Mouse (Mus musculus) C2C12 (cell line): ENCODE data around the gene Trim29. TPM values are rescaled to one million over a fixed set of nuclear protein-coding genes. Genes with fewer than 3 reads are reported as not detected.

Experiments used
- H3K27me3 ChIP-seq: one replicate; pipeline ENCODE4 v1.6.1; 2011; ENCODE audit not compliant: control insufficient read depth, insufficient read depth, insufficient read length
- H3K36me3 ChIP-seq: one replicate; pipeline ENCODE4 v1.6.1; 2011; ENCODE audit not compliant: control insufficient read depth, insufficient read depth
- H3K4me3 ChIP-seq: one replicate; pipeline ENCODE4 v1.5.1; 2011; ENCODE audit warnings: mild to moderate bottlenecking, control low read depth; ENCODE audit not compliant: poor library complexity, insufficient read depth, severe bottlenecking
- H3K79me2 ChIP-seq: one replicate; pipeline ENCODE4 v1.6.1; 2011; ENCODE audit not compliant: control insufficient read depth, insufficient read depth
- H3K79me3 ChIP-seq: one replicate; pipeline ENCODE4 v1.6.1; 2011; ENCODE audit warnings: low read depth, control low read depth
- H3ac ChIP-seq: one replicate; pipeline ENCODE3; 2011; ENCODE audit warnings: low read depth; ENCODE audit not compliant: control insufficient read depth, insufficient read length
- CEBPB ChIP-seq: IDR thresholded peaks from one replicate; pipeline ENCODE4 v1.6.1; 2011; ENCODE audit warnings: low read depth, mild to moderate bottlenecking, control low read depth, moderate library complexity
- CTCF ChIP-seq: IDR thresholded peaks from one replicate; pipeline ENCODE4 v1.5.1; 2011; ENCODE audit not compliant: control insufficient read depth, insufficient read depth, insufficient read length
- FOSL1 ChIP-seq: IDR thresholded peaks from one replicate; pipeline ENCODE4 v1.8.0; 2011; ENCODE audit warnings: mild to moderate bottlenecking, low read length; ENCODE audit not compliant: poor library complexity, insufficient read depth, severe bottlenecking
- MAX ChIP-seq: IDR thresholded peaks from one replicate; pipeline ENCODE4 v1.6.1; 2011; ENCODE audit warnings: mild to moderate bottlenecking, control low read depth
- MYOD1 ChIP-seq: IDR thresholded peaks from one replicate; pipeline ENCODE4 v1.6.1; 2011; ENCODE audit warnings: low read depth; ENCODE audit not compliant: control insufficient read depth, insufficient read length
- MYOG ChIP-seq: IDR thresholded peaks from one replicate; pipeline ENCODE4 v1.6.1; 2011; ENCODE audit not compliant: control insufficient read depth, insufficient read length; ENCODE audit errors: extremely low read depth
- USF1 ChIP-seq: IDR thresholded peaks from one replicate; pipeline ENCODE4 v1.6.1; 2011; ENCODE audit warnings: low read depth, mild to moderate bottlenecking, control low read depth, moderate library complexity
- polyA plus RNA-seq: library from polyadenylated mRNA; unstranded; fragments of >200 nt; fragmentation: generic; extraction: Trizol; gene quantifications from one replicate; pipeline ENCODE4 v1.2.1, GENCODE M21; 2012; ENCODE audit warnings: missing spikeins

Gene Trim29
- polyA plus RNA-seq, 1 experiment, result 0.02 TPM

- H3K36me3 ChIP-seq, result no peaks in the 10 kb centered on the region
- no peaks in the 10 kb centered on the region for H3K79me3 ChIP-seq
- no peaks in the 10 kb centered on the region for H3K79me2 ChIP-seq
- H3K27me3 ChIP-seq, result peaks cover 3% of the 10 kb centered on the region
- TF ChIP-seq MAX, result no peak
- no peak for TF ChIP-seq CTCF
- no peak for TF ChIP-seq CEBPB
- TF ChIP-seq MYOG, result no peak
- no peak for TF ChIP-seq MYOD1
- TF ChIP-seq USF1, result no peak
- no peak for TF ChIP-seq FOSL1
- no peak overlapping the region for H3ac ChIP-seq
- H3K4me3 ChIP-seq, result no peak overlapping the region
These were observed 16.8 kb downstream of the Trim29 start for GRCm38 (mm10) chr9:43327182-43328129.

- Histone ChIP-seq H3K79me3 (no peaks in the 10 kb centered on the region), H3K79me2 (no peaks in the 10 kb centered on the region), H3K36me3 (no peaks in the 10 kb centered on the region), H3ac (no peak overlapping the region), H3K4me3 (no peak overlapping the region), H3K27me3 (peaks cover 10% of the 10 kb centered on the region)
- no peak for TF ChIP-seq CEBPB
- TF ChIP-seq MYOD1, result no peak
- TF ChIP-seq FOSL1, result no peak
- no peak for TF ChIP-seq MYOG
- no peak for TF ChIP-seq CTCF
- TF ChIP-seq MAX, result no peak
- no peak for TF ChIP-seq USF1
These were observed 19.8 kb downstream of the Trim29 start for GRCm38 (mm10) chr9:43330426-43330825.

- TF ChIP-seq FOSL1, result no peak
- TF ChIP-seq CTCF, result no peak
- TF ChIP-seq USF1, result no peak
- TF ChIP-seq MYOG, result no peak
- no peak for TF ChIP-seq MAX
- no peak for TF ChIP-seq MYOD1
- TF ChIP-seq CEBPB, result no peak
- Histone ChIP-seq H3K27me3 (peaks cover 12% of the 10 kb centered on the region), H3K4me3 (no peak overlapping the region)
These were observed 21.1 kb downstream of the Trim29 start for GRCm38 (mm10) chr9:43331476-43332471.

GRCm38 (mm10) chr9:43334476-43334875, 23.8 kb downstream of the Trim29 start:
- H3K4me3 ChIP-seq, result no peak overlapping the region
- no peaks in the 10 kb centered on the region for H3K36me3 ChIP-seq
- H3ac ChIP-seq, result no peak overlapping the region
- TF ChIP-seq MYOG (no peak), USF1 (no peak), CTCF (no peak), MYOD1 (no peak), CEBPB (no peak), MAX (no peak), FOSL1 (no peak)
- H3K79me2 ChIP-seq, result no peaks in the 10 kb centered on the region
- H3K27me3 ChIP-seq, result peaks cover 12% of the 10 kb centered on the region
- H3K79me3 ChIP-seq, result no peaks in the 10 kb centered on the region

More at GRCm38 (mm10) chr9:43331476-43332471, 21.1 kb downstream of the Trim29 start:
- Histone ChIP-seq H3K79me2 (no peaks in the 10 kb centered on the region), H3K79me3 (no peaks in the 10 kb centered on the region), H3ac (no peak overlapping the region), H3K36me3 (no peaks in the 10 kb centered on the region)

GRCm38 (mm10) chr9:43337636-43338035, 27.0 kb downstream of the Trim29 start:
- H3K27me3 ChIP-seq, result peaks cover 25% of the 10 kb centered on the region
- TF ChIP-seq MYOG, result no peak
- TF ChIP-seq FOSL1, result no peak
- TF ChIP-seq MAX, result no peak
- no peak for TF ChIP-seq MYOD1
- TF ChIP-seq CTCF, result no peak
- no peak for TF ChIP-seq USF1
- no peak for TF ChIP-seq CEBPB
- H3K79me3 ChIP-seq, result no peaks in the 10 kb centered on the region
- H3ac ChIP-seq, result no peak overlapping the region
- no peak overlapping the region for H3K4me3 ChIP-seq
- no peaks in the 10 kb centered on the region for H3K79me2 ChIP-seq
- no peaks in the 10 kb centered on the region for H3K36me3 ChIP-seq
